Mouse (Mus musculus) ES-E14 (cell line): Measurements from ENCODE around the gene Fyn. TPM values are rescaled to one million over a fixed set of nuclear protein-coding genes. Genes with fewer than 3 reads are reported as not detected.

ENCODE experiments used
- DNase-seq: peaks from one replicate; pipeline ENCODE4 v3.0.0-alpha.2; 2013; ENCODE audit warnings: low read depth, low spot score
- H3K27ac ChIP-seq: 2 replicates; pipeline ENCODE4 v1.5.1; 2012; ENCODE audit warnings: low read depth, mild to moderate bottlenecking, low read length, moderate library complexity, mixed read lengths; ENCODE audit not compliant: poor library complexity, insufficient read depth, severe bottlenecking
- H3K36me3 ChIP-seq: 2 replicates; pipeline ENCODE4 v1.6.1; 2012; ENCODE audit warnings: mild to moderate bottlenecking, low read length, moderate library complexity, mixed read lengths; ENCODE audit not compliant: control insufficient read depth, poor library complexity, insufficient read depth, severe bottlenecking
- H3K4me1 ChIP-seq, 2 experiments: fragments of 150-350 bp in 1 of 2; sonication (generic) in 1 of 2; 2 replicates each; pipeline ENCODE4 v1.6.1; 2012; ENCODE audit warnings: low read length in 2 of 2, mild to moderate bottlenecking in 1 of 2, mixed read lengths in 1 of 2; ENCODE audit not compliant: control insufficient read depth in 2 of 2, insufficient read depth in 2 of 2, poor library complexity in 1 of 2
- H3K4me3 ChIP-seq, 2 experiments: fragments of 150-350 bp in 1 of 2; sonication (generic) in 1 of 2; 2 replicates each; pipeline ENCODE4 v1.5.1; 2012; ENCODE audit warnings: low read length in 2 of 2, low read depth in 1 of 2, mild to moderate bottlenecking in 1 of 2, mixed read lengths in 1 of 2; ENCODE audit not compliant: insufficient read depth in 1 of 2, poor library complexity in 1 of 2, severe bottlenecking in 1 of 2
- H3K9ac ChIP-seq: 2 replicates; pipeline ENCODE4 v1.6.1; 2012; ENCODE audit warnings: low read depth, mild to moderate bottlenecking, low read length, mixed read lengths; ENCODE audit not compliant: poor library complexity, insufficient read depth, severe bottlenecking
- H3K9me3 ChIP-seq: fragments of 150-350 bp; sonication (generic); 2 replicates; pipeline ENCODE4 v1.6.1; 2012; ENCODE audit warnings: low read depth, mild to moderate bottlenecking, low read length; ENCODE audit not compliant: control insufficient read depth, insufficient read depth
- CHD2 ChIP-seq: IDR thresholded peaks from 2 replicates; pipeline ENCODE4 v1.6.1; 2014; ENCODE audit warnings: mild to moderate bottlenecking, low read depth, low read length, inconsistent platforms
- HCFC1 ChIP-seq: IDR thresholded peaks from 2 replicates; pipeline ENCODE4 v1.6.1; 2012; ENCODE audit warnings: low read length, inconsistent platforms, borderline replicate concordance; ENCODE audit not compliant: insufficient read depth
- MAFK ChIP-seq: IDR thresholded peaks from 2 replicates; pipeline ENCODE4 v1.6.1; 2014; ENCODE audit warnings: mild to moderate bottlenecking, low read depth, low read length, inconsistent platforms; ENCODE audit not compliant: insufficient read depth
- ZC3H11A ChIP-seq: IDR thresholded peaks from 2 replicates; pipeline ENCODE4 v1.6.1; 2012; ENCODE audit warnings: low read depth, mild to moderate bottlenecking, inconsistent platforms, low read length, borderline replicate concordance
- ZNF384 ChIP-seq: IDR thresholded peaks from 2 replicates; pipeline ENCODE4 v1.6.1; 2012; ENCODE audit warnings: low read depth, low read length, inconsistent platforms
- in situ Hi-C, 2 experiments: fragments of 600-800 bp; cut with MboI; formaldehyde crosslinking; loops; one replicate each; pipeline ENCODE4 v1.15.1; 2025; ENCODE audit warnings: low sequenced_read_pairs in 2 of 2, inconsistent platforms in 1 of 2; ENCODE audit not compliant: unreplicated experiment in 2 of 2
- total RNA-seq: library from RNA; depleted of rRNA; stranded (reverse); fragments of 300-350 nt; gene quantifications from 2 replicates; pipeline ENCODE4 v1.2.3, GENCODE M21; 2012

Fyn gene
- total RNA-seq, 1 experiment: 14.6 TPM

- H3K36me3 ChIP-seq: no peaks in the 10 kb centered on the region
- H3K27ac ChIP-seq: no peak overlapping the region
- in situ Hi-C loops: no loop called here
- no peak overlapping the region for H3K4me3 ChIP-seq
- H3K4me1 ChIP-seq: peaks cover 2 to 6% of the 10 kb centered on the region in 2 experiments; a peak in 3 of 4 replicates
- H3K9ac ChIP-seq: no peak overlapping the region
- H3K9me3 ChIP-seq: no peaks in the 10 kb centered on the region
- DNase-seq: no peak
- no peak for TF ChIP-seq MAFK
- no peak for TF ChIP-seq CHD2
- no peak for TF ChIP-seq ZC3H11A
- no peak for TF ChIP-seq HCFC1
- no peak for TF ChIP-seq ZNF384
These were observed 140.1 kb downstream of the Fyn start for GRCm38 (mm10) chr10:39508801-39509200.

GRCm38 (mm10) chr10:39509937-39510336, 141.3 kb downstream of the Fyn start:
- no peaks in the 10 kb centered on the region for H3K9me3 ChIP-seq
- H3K36me3 ChIP-seq: no peaks in the 10 kb centered on the region
- DNase-seq: no peak
- H3K9ac ChIP-seq: no peak overlapping the region
- peaks cover 0 to 2% of the 10 kb centered on the region in 2 experiments; a peak in 1 of 4 replicates for H3K4me1 ChIP-seq
- no peak overlapping the region for H3K27ac ChIP-seq
- in situ Hi-C loops: no loop called here
- TF ChIP-seq MAFK (no peak), ZC3H11A (no peak), ZNF384 (no peak), HCFC1 (no peak), CHD2 (no peak)
- H3K4me3 ChIP-seq: no peak overlapping the region

GRCm38 (mm10) chr10:39512631-39513314, 144.1 kb downstream of the Fyn start:
- in situ Hi-C loops: no loop called here
- Histone ChIP-seq H3K9me3 (no peaks in the 10 kb centered on the region), H3K4me1 (peaks cover 0 to 4% of the 10 kb centered on the region in 2 experiments; a peak in 1 of 4 replicates), H3K9ac (no peak overlapping the region), H3K36me3 (no peaks in the 10 kb centered on the region; the same call in 1 of the 2 replicates), H3K4me3 (no peak overlapping the region), H3K27ac (no peak overlapping the region)
- TF ChIP-seq ZNF384 (no peak), CHD2 (no peak), HCFC1 (no peak), ZC3H11A (no peak), MAFK (no peak)
- DNase-seq: no peak

- Histone ChIP-seq H3K4me1 (peaks cover 0 to 4% of the 10 kb centered on the region in 2 experiments; a peak in 1 of 4 replicates), H3K9me3 (no peaks in the 10 kb centered on the region), H3K27ac (no peak overlapping the region), H3K4me3 (no peak overlapping the region), H3K36me3 (no peaks in the 10 kb centered on the region; the same call in 1 of the 2 replicates), H3K9ac (no peak overlapping the region)
- TF ChIP-seq ZNF384 (no peak), CHD2 (no peak), ZC3H11A (no peak), MAFK (no peak), HCFC1 (no peak)
- DNase-seq: no peak
- in situ Hi-C loops: no loop called here
These were observed 146.3 kb downstream of the Fyn start for GRCm38 (mm10) chr10:39514916-39515315.
